Mouse (Mus musculus) G1E (cell line): ENCODE results near the gene Zic4. TPM values are rescaled to one million over a fixed set of nuclear protein-coding genes. Genes with fewer than 3 reads are reported as not detected.

ENCODE experiments used
- ATAC-seq: 2 replicates; pipeline ENCODE4 v1.8.0; 2016; ENCODE audit warnings: mild to moderate bottlenecking; ENCODE audit not compliant: insufficient number of reproducible peaks, poor library complexity, low FRiP score, severe bottlenecking; ENCODE audit errors: extremely low read depth
- DNase-seq: peaks from one replicate; pipeline ENCODE4 v3.0.0; 2012; ENCODE audit warnings: low spot score
- H3K27me3 ChIP-seq: 2 replicates; pipeline ENCODE4 v1.6.1; 2012; ENCODE audit warnings: mild to moderate bottlenecking, low read length, inconsistent platforms; ENCODE audit not compliant: insufficient read depth
- H3K36me3 ChIP-seq: replicated peaks from 2 replicates; pipeline ENCODE3; 2012; ENCODE audit warnings: mild to moderate bottlenecking, inconsistent platforms
- H3K4me1 ChIP-seq: 2 replicates; pipeline ENCODE4 v1.6.1; 2012; ENCODE audit warnings: low read depth, low read length, inconsistent platforms, mixed read lengths; ENCODE audit not compliant: insufficient read depth
- H3K4me3 ChIP-seq: 2 replicates; pipeline ENCODE4 v1.5.1; 2012; ENCODE audit warnings: low read depth, mild to moderate bottlenecking, inconsistent platforms, low read length, moderate library complexity, mixed read lengths
- H3K9me3 ChIP-seq: replicated peaks from 2 replicates; pipeline ENCODE4 v1.6.1; 2012; ENCODE audit warnings: inconsistent platforms
- CTCF ChIP-seq: IDR thresholded peaks from 2 replicates; pipeline ENCODE4 v1.5.1; 2012; ENCODE audit warnings: low read depth, low read length, inconsistent platforms, mixed read lengths
- GATA1 ChIP-seq: IDR thresholded peaks from 2 replicates; pipeline ENCODE4 v1.6.1; 2012; ENCODE audit warnings: borderline replicate concordance, low read length, inconsistent platforms, mixed read lengths
- POLR2AphosphoS5 ChIP-seq: IDR thresholded peaks from 2 replicates; pipeline ENCODE4 v1.6.1; 2012; ENCODE audit warnings: low read depth, low read length, inconsistent platforms; ENCODE audit not compliant: insufficient replicate concordance
- TAL1 ChIP-seq: conservative IDR thresholded peaks from 2 replicates; pipeline ENCODE4 v1.6.1; 2012; ENCODE audit warnings: low read depth, low read length, inconsistent platforms, mixed read lengths
- polyA plus RNA-seq: library from polyadenylated mRNA; stranded (reverse); fragments of >175 nt; gene quantifications from 2 replicates; pipeline ENCODE4 v1.2.3, GENCODE M21; 2012
- total RNA-seq, 2 experiments: library from RNA; stranded (forward) in 1 of 2; stranded (reverse) in 1 of 2; fragments of 200-1000 nt in 1 of 2; fragments of >200 nt in 1 of 2; fragmentation: Nextera tagmentation in 1 of 2; gene quantifications; 2 replicates each; pipeline ENCODE4 v1.2.3; 2014 to 2017

Gene Zic4
- total and polyA plus RNA-seq, 3 experiments, result 0.16 TPM; not detected in 2

DNA sequence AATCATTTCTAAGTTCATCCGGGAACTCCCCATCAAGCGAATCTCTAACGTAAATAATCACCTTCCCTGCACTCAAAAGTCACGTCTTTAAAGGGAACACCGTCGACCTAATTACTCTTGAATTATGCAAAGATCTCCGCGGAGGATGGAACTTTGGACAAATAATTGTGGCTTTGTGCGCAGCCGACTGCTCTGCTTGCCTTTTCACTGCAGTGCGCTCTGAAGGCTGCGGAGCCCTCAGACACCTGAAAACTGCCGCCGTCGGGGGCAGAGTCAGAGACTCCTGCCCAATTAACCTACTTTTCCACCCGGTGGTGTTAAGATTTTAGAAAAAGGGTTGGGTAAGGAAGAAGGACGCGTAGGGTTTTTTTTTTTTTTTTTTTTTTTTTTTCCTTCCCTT, 58.2 kb downstream of the Zic4 start:
- TF ChIP-seq TAL1 (no peak), POLR2AphosphoS5 (no peak), CTCF (no peak), GATA1 (no peak)
- Histone ChIP-seq H3K4me1 (no peaks in the 10 kb centered on the region), H3K4me3 (no peak overlapping the region), H3K36me3 (no peaks in the 10 kb centered on the region), H3K27me3 (no peaks in the 10 kb centered on the region), H3K9me3 (peaks cover 9% of the 10 kb centered on the region)
- DNase-seq (no peak), ATAC-seq (no peak)

Other genes with a start within 250 kb of the Zic4 start
- gene Zic1, start 3.4 kb downstream of the Zic4 start, total RNA-seq (2014; fragmentation: Nextera tagmentation), result not detected in 2 replicates
- 0.05 and 0.06 TPM in 2 replicates for gene Zic1, start 3.4 kb downstream of the Zic4 start, total RNA-seq (2017)
- not detected in 2 replicates for gene Zic1, start 3.4 kb downstream of the Zic4 start, polyA plus RNA-seq